Mouse (Mus musculus): ENCODE measurements at regions not wholly inside any gene's neighbourhood (a gene's known extent, or its start where the extent isn't known, plus 50 kb on each side); places are given as distances from the start of the nearest gene placed in this dataset.
"Not testable (repeated sequence)": the region's sequence is repeated elsewhere in the genome, so short reads cannot be mapped to it uniquely, and the experiment has no call there.

DNA sequence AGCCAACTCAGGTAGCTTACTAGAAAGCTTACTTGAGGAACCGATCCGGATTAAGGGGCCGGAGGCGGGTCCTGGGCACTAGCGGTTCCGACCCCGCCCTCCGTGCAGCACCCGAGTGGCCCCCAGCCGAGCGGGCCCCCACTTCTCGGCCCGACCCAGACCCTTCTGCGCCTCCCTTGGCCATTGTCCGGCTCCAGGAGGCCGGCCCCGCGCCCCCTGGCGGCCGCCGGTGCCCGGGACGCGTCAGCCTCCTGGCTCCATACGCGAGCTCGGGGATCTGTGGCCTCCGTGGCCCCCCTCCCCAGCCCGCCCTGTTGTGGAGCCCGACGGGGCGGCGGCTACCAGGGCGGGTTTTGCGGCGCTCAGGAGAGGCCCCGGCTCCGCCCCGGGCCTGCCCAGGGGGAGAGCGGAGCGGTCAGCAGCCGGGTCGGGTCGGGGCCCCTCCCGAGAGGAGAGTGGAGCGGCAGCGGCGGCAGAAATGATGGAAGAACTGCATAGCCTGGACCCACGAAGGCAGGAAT, 94.3 kb upstream of the Zfp986 start:
- DNase-seq = peak; percentile 4 to 27
- intact Hi-C loops (cut with DNase I) = not testable (repeated sequence)

DNA sequence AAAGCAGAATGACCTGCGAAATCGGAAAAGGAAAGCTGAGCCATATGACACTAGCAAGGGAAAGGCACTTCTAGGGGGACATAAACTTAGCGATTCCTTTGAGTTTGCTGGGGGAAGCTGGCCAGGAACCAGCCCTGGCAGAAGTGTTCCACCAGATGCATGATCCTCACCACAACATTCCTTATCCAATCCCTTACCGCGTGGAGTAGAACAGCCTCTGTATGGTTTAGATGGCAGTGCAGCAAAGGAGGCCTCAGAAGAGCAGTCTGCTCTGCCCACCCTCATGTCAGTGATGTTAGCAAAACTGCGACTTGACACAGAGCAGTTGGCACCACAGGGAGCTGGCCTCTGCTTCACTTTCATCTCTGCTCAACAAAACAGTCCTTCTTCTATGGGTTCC, 93.7 kb upstream of the Zfp986 start:
- intact Hi-C loops (cut with DNase I); DNase-seq: not testable (repeated sequence)

DNA sequence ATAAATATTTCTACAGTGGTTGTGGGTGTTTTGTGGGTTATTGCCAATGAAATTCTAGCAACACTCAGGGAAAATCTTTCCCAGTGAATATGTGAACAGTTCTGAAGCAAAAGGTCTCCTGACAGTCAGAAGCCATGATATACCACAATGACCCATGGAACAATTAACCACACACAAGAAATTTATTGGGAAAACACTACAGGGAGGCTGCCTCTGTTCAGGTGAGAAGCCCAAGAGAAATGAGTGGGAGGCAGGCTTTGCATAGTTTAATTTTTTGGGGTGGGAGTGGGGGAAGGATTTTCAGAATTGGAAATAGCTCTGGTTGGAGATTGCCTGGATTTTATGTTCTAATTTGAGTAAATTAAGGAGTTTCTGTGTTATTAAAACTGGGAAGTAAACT, 92.1 kb upstream of the Zfp986 start:
- intact Hi-C loops (cut with DNase I); DNase-seq: not testable (repeated sequence)

DNA sequence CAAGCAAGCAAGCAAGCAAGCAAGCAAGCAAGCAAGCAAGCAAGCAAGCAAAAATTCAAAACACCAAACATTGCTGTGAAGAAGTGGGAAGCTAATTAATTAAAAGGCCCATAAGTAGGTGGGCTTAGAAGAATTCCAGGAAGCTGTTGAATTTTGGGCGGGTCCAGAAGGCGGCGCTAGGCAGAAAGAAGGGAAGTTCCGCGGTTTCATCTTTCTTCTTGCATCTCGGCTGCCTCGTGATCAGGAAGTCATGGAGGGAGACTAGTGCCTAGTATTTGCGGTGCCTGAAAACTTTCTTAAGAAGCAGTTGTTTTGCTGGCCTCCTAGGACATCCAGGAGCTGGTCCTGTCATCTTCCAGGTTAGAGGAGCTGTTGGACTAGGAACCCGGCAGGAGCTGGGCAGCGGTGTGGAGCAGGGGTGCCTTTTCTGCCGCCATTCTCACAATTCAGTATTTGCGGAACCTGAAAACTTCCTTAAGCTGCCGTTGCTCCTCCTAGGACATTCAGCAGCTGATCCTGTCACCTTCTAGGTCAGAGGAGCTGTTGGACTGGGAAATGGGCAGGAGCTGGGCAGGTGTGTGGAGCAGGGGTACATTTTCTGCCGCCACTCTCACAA, 87.2 kb upstream of the Zfp986 start:
- intact Hi-C loops (cut with DNase I); DNase-seq: not testable (repeated sequence)

DNA sequence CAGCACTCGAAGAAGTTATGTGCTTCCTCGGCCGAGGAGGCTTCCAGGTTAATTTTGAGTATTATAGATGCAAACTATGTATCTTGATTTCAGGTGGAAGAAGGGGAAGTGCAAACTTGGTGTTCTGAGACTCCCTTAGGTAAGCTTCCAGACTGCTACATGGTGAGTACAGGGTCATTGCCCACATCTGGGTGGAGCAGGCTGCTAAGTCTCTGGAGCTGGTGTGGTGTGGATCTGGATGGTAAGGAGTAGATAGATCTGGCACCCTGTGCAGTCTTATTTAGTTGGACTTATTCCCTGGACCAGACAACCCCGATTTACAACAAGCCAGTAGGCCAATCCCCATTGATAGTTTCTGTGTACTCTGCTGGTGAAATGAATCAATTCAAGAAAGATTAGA, 53.9 kb upstream of the Zfp986 start:
- DNase-seq; intact Hi-C loops (cut with DNase I): not testable (repeated sequence)

All from gastrocnemius, postnatal 36 days (tissue).